Mouse (Mus musculus) B cell, adult 62 days (primary cell): Measurements from ENCODE around the gene Ifrd1. TPM values are rescaled to one million over a fixed set of nuclear protein-coding genes. Genes with fewer than 3 reads are reported as not detected.

Source experiments
- total RNA-seq: library from RNA; stranded (reverse); gene quantifications from 4 replicates; pipeline ENCODE4 v1.2.4, GENCODE M21; 2023

The Ifrd1 gene
- total RNA-seq, result 514 to 611 TPM (median 562 TPM) in 4 replicates

DNA sequence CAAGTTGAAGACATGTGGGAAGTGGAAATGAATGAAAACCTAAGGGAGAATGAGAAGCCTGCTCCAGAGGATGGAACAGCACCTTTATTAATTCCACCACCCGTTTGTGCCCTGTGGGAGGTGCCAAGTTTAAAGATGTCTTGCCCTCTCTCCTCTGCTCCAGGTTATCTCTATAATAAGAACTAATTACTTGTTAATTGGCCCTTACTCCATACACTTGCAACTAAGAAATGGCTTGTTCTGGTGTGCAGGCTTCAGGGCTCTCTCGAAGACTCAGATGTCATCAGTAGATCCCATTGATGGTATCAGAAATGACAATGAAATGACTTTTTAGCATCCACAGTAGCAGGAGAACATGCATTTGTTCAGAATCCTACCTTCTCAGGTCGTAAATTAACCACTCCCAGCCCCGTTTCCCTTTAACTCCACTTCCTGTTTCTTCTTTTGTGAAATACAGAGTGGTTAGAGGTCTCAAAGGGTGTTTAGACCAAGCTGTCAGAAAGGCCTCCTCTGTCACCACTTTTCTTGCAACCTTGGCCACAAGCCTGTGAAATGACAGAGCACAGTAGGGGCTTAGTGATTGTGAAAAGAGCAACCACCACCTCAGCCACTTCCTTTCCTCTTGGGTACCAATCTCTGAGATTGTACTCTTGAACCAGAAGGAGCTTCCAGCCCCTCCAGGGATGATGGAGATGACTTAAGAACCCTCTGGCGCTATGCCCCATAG is at the start of gene Ifrd1:
Ifrd1 (minus strand) TSS at position 51 of the 727 bp plus-strand sequence.

GRCm38 (mm10) chr12:40199302-40199701 is 49.0 kb downstream of the Ifrd1 start, which contains the start of gene Lsmem1:
Gene Lsmem1, minus strand, starts transcription at chr12:40199490.

Other genes with a start within 250 kb of the Ifrd1 start
- 50.0 to 56.6 TPM (median 55.0 TPM) in 4 replicates for gene Arl4a, start 210.5 kb downstream of the Ifrd1 start, total RNA-seq
- gene Scin, start 114.3 kb downstream of the Ifrd1 start, total RNA-seq, result 0.25 to 0.49 TPM in 2 of 4 replicates, not detected in the others
- gene Lsmem1, start 49.0 kb downstream of the Ifrd1 start, total RNA-seq, result 1.3 to 2.0 TPM (median 1.6 TPM) in 4 replicates
- 23.4 to 25.5 TPM (median 23.8 TPM) in 4 replicates for gene Zfp277, start 197.4 kb upstream of the Ifrd1 start, total RNA-seq
- 0.58 to 0.88 TPM (median 0.73 TPM) in 4 replicates for gene Dock4, start 197.4 kb upstream of the Ifrd1 start, total RNA-seq